Mouse (Mus musculus) E14TG2a.4 (cell line): Measurements from ENCODE around the gene Gm45618.

Source experiments
- H3K27me3 ChIP-seq: 2 replicates; pipeline ENCODE4 v1.6.1; 2014; ENCODE audit warnings: low read length, control low read depth; ENCODE audit not compliant: insufficient read depth
- H3K36me3 ChIP-seq: 2 replicates; pipeline ENCODE4 v1.6.1; 2014; ENCODE audit warnings: low read length, control low read depth; ENCODE audit not compliant: insufficient read depth
- H3K4me1 ChIP-seq: replicated peaks from 2 replicates; pipeline ENCODE4 v1.6.1; 2014; ENCODE audit warnings: low read depth, low read length, control low read depth
- H3K4me3 ChIP-seq: replicated peaks from 2 replicates; pipeline ENCODE4 v1.5.1; 2014; ENCODE audit warnings: mild to moderate bottlenecking, low read length
- H3K9me3 ChIP-seq: 2 replicates; pipeline ENCODE4 v1.6.1; 2014; ENCODE audit warnings: low read length, control low read depth
- CTCF ChIP-seq: conservative IDR thresholded peaks from 2 replicates; pipeline ENCODE4 v1.5.1; 2014; ENCODE audit warnings: low read length
- NANOG ChIP-seq: IDR thresholded peaks from 2 replicates; pipeline ENCODE4 v1.6.1; 2014; ENCODE audit warnings: borderline replicate concordance, low read length, mixed read lengths
- POU5F1 ChIP-seq: IDR thresholded peaks from 2 replicates; pipeline ENCODE4 v1.6.1; 2014; ENCODE audit warnings: low read length, borderline replicate concordance

Gene Gm45618

DNA sequence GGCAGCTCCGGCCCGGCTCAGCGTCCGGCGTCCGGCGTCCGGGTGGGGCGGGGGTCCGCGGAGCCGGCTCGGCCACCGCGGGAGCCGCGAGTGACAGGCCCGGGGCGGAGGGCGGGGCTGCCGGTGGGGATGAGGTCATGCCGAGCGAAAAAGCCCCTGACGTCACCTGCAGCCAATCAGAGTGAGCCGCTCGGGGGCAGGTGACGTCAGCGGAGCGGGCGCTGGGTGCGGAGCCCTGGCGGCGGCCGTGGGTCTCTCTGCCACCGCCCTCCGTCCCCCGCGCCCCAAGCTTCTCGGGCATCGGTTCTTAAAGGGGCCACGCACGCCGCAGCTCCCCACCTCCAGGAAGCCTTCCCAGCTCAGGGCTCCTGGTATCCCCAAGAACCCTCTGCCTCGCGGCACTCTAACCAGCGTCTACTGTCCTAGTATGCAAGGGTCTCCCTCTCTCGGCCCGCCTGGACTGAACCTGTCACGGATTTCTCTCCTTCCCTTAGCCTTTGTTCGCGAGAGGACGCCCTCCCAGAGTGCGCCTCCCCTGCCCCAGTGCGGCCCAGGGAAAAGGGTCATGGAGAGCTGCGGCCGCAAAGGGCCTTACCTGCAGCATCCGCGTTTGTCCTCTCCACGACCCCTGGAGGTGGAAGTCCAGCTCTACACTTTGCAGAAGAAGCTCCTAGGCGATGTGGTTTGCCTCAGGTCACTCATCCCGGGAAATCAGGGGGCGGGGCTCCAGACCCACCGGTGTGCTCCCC is 25.2 kb downstream of the Gm45618 start, which contains the start of gene Dusp8:
Gene Dusp8, minus strand, starts transcription at position 661 of the 749 bp plus-strand sequence.
- H3K27me3 ChIP-seq, result peaks cover 80% of the 10 kb centered on the region
- peaks cover 17% of the 10 kb centered on the region for H3K4me1 ChIP-seq
- no peaks in the 10 kb centered on the region for H3K36me3 ChIP-seq
- peak; percentile 9; the same call in 1 of the 2 replicates for TF ChIP-seq CTCF
- TF ChIP-seq NANOG, result no peak
- TF ChIP-seq POU5F1, result no peak
- H3K4me3 ChIP-seq, result peak within 1 kb of the TSS; percentile 85
- H3K9me3 ChIP-seq, result no peaks in the 10 kb centered on the region

DNA sequence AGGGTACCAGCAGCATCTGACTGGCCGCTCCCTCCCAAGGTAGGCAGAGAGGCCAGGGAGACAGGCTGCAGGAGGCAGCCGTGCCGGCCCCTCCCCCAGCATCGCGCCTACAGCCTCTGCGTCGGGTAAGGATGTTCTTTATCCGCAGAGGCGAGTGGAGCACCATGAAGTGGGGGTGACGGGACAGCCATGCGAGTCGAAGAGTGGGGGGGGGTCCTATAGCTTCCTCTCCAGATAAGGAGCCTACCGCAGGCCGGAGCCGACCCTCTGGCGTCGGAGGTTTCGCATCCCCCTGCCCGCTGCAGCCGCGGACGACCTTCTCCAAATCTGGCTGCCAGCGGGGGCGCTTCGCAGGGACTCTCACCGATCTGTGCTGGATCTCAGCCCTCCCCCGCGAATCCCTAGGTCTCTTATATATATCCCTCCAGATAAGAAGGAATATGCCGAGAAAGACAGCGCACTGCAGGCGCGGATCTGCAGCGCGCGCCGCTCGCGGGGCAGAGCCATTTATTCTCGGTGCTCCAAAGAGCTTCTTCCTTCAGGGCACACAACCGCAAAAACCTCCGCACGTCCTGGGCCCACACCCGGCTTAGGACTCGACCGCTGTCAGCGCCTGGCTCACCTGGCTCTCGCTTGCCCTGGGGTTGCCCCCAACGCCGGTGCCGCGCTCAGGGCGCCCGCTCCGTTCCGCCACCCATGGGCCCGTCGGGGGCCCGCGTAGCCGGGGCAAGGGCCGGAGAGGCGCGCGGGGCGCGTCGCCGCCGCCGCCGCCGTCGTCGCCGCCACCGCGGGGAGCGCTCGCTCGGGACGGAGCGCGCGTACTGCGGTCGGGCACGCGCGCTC is 26.0 kb downstream of the Gm45618 start:
- Histone ChIP-seq H3K36me3 (no peaks in the 10 kb centered on the region), H3K4me1 (peaks cover 17% of the 10 kb centered on the region), H3K4me3 (peak overlapping the region; percentile 85), H3K9me3 (no peaks in the 10 kb centered on the region), H3K27me3 (peaks cover 83% of the 10 kb centered on the region)
- TF ChIP-seq POU5F1 (no peak), CTCF (no peak), NANOG (no peak)

DNA sequence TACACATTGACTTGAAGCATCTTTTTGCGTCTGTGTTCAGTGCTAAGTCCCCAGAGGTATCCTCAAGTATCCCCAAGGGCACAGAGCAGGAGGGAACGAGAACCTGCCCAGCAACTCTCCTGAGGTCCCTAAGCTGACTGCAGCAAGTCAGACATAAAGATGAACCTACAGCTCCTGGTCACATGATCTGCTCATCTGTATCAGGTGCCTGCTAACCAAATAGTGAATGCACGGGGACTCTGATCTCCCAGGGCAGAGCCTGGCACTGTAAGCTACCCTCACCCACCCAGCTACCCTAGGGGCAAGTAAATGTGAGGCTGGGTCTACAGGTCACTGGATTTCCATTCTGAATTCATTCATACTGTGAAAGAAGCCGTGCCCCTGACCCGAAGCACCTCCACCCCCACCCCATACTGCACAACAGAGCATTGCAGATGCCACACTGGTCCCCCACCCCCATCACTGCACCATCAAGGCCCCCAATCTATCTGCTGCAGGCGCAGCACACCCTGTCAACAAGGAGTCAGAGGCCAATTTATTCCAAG is 26.8 kb downstream of the Gm45618 start:
- no peak for TF ChIP-seq CTCF
- no peak for TF ChIP-seq NANOG
- TF ChIP-seq POU5F1, result no peak

DNA sequence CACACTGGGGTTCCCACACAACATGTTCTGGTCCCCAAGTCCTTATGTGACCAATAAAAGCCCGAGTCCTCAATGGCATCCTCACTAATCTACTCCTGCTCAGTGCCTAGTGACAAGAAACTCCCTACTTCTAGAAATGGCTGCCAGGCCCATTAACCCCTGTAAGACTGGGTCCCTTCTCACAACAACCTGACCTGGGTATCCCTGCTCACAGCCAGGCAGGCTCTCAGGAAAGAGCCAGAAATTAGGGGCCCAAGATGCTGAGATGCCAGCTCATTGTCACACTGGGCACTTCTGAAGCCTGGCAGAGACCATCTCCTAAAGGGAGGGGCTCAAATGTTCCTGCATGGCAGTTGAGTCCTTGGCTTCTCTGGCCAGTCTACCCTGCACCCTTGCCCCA is 27.5 kb downstream of the Gm45618 start:
- no peak for TF ChIP-seq POU5F1
- no peak for TF ChIP-seq CTCF
- no peak for TF ChIP-seq NANOG
- Histone ChIP-seq H3K4me3 (no peak overlapping the region), H3K4me1 (peaks cover 17% of the 10 kb centered on the region), H3K27me3 (peaks cover 94% of the 10 kb centered on the region), H3K9me3 (no peaks in the 10 kb centered on the region), H3K36me3 (no peaks in the 10 kb centered on the region)

More for the DNA sequence above, 26.8 kb downstream of the Gm45618 start:
- H3K9me3 ChIP-seq, result no peaks in the 10 kb centered on the region
- peaks cover 86% of the 10 kb centered on the region for H3K27me3 ChIP-seq
- peaks cover 17% of the 10 kb centered on the region for H3K4me1 ChIP-seq
- H3K4me3 ChIP-seq, result peak overlapping the region; percentile 85
- H3K36me3 ChIP-seq, result no peaks in the 10 kb centered on the region

DNA sequence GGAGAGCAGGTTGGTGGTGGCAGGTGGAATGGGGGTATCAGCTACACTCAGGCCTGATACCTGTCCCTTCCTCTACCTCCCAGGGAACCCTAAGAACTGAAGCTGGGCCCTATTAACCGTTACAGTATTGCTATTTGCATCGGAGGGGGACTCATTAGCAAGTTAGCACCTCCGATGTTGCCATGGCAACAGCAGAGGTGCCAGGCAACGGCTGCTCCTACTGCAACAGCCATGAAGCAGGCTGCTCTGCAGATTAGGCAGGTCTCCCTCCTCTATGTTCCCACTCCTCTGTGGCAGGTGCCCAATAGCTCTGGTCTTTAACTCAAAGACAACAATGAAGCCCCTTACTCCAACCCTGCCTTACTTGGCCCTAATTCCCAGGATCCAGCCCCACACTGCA is 28.7 kb downstream of the Gm45618 start:
- no peak for TF ChIP-seq CTCF
- Histone ChIP-seq H3K27me3 (peaks cover 96% of the 10 kb centered on the region), H3K9me3 (no peaks in the 10 kb centered on the region), H3K4me1 (peaks cover 17% of the 10 kb centered on the region), H3K36me3 (no peaks in the 10 kb centered on the region), H3K4me3 (no peak overlapping the region)

DNA sequence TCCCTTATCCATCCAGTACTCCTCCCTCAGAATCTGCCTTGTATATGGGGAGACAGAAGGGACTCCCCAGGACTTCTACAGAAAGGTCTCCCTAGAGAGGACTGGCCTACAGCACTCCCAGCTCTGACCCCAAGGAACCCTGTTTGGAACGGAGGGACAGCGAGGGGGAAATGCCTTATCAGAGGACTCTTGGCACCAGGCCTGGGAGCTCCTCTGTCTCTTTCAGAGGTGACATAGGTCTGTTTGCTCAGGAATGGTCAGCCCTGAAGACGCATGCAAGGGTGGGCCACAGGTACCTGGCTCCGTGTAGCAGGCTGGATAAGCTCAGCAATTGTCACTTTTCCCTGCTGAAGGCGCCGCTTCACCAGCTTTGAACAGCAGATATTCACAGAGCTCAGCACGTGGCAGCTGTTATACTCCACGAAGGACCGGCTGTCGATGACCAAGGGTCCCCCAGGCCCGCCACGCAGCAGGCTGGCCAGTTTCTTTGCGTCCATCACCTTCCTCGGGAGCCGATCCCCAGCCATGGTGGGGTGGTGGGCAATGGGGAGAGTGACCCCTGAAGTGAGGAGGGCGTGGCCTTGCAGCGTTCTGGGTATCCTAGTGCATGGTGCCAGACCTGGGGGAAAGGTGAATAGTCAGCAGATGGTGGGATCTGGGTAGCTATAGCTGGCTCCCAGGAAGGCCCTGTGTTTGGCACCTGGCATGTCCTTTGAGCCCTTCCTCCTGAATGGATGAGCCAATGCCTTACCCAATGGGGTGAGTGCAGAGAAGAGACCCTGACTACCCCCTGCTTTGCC is 30.7 kb downstream of the Gm45618 start:
- peaks cover 8% of the 10 kb centered on the region for H3K4me1 ChIP-seq
- no peak overlapping the region for H3K4me3 ChIP-seq
- no peaks in the 10 kb centered on the region for H3K9me3 ChIP-seq
- H3K27me3 ChIP-seq, result peaks cover 99% of the 10 kb centered on the region
- H3K36me3 ChIP-seq, result no peaks in the 10 kb centered on the region
- TF ChIP-seq CTCF, result no peak
- TF ChIP-seq POU5F1, result no peak
- no peak for TF ChIP-seq NANOG

DNA sequence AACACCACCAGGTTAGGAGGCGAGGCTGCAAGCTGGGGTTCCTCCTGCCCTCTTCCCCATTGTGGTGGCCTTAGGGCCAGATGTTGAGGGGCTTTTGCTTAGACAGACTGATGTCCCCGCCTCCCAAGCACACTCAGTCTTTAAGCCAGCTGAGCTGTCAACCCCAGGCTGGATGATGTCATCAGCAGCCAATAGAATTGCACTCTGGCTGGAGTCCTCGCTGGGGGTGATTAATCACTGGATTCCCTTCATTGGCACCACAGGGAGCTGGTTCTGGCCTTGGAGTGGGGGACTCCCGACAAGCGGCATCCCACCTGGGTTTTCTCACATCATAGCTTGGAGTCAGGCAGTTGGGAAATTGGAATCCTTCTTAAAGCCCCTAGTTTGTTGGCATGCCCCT is 31.6 kb downstream of the Gm45618 start:
- H3K9me3 ChIP-seq, result 0 out of 2 replicates have a peak, but pooled peaks cover 1% of the 10 kb centered on the region
- H3K4me3 ChIP-seq, result no peak overlapping the region
- peaks cover 11% of the 10 kb centered on the region for H3K4me1 ChIP-seq
- H3K27me3 ChIP-seq, result peaks cover 100% of the 10 kb centered on the region
- H3K36me3 ChIP-seq, result no peaks in the 10 kb centered on the region
- TF ChIP-seq CTCF (no peak), NANOG (no peak), POU5F1 (no peak)

DNA sequence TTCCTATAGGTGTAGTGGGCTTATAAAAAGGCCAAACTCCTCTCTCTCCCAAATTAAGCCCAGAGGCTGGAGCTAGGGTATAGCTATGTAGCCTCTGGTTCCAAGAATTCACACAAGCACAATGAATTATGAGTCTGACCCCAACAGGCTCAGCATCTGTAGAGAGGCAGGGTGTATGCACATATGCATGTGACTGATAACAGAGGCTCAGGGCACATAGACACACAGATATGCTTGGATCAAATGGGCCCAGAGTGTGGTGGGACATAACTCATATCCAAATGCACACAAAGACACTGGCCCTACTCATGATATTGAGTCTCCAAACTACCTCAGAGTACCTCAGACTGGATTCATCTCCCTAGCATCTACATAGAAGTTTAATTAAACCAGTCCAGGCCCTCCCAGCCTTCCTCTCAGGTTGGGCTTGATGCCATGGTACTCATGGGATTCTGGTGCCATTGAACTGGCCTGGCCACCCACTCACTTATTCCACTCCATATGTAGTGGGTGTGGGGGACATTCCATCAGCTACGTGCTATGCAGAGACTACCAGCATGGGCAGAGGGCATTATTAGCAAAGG is 33.4 kb downstream of the Gm45618 start:
- peaks cover 18% of the 10 kb centered on the region for H3K4me1 ChIP-seq
- TF ChIP-seq CTCF, result no peak
- 0 out of 2 replicates have a peak, but pooled peaks cover 7% of the 10 kb centered on the region for H3K9me3 ChIP-seq
- H3K27me3 ChIP-seq, result peaks cover 100% of the 10 kb centered on the region
- H3K36me3 ChIP-seq, result no peaks in the 10 kb centered on the region
- H3K4me3 ChIP-seq, result no peak overlapping the region
